Mouse (Mus musculus) lung, postnatal 0 days (tissue): ENCODE data around the gene Olfr118. TPM values are rescaled to one million over a fixed set of nuclear protein-coding genes. Genes with fewer than 3 reads are reported as not detected.
"Not testable (repeated sequence)": the region's sequence is repeated elsewhere in the genome, so short reads cannot be mapped to it uniquely, and the experiment has no call there.

ENCODE experiments used
- ATAC-seq: fragments of 200-750 bp; cut with Nextera tagmentation; 2 replicates; pipeline ENCODE4 v1.8.0; 2017; ENCODE audit warnings: moderate library complexity
- DNase-seq: peaks from one replicate; pipeline ENCODE4 v3.0.0-alpha.2; 2016; ENCODE audit warnings: low spot score
- H3K27ac ChIP-seq: fragments of 300-500 bp; sonication (generic); 2 replicates; pipeline ENCODE4 v1.5.1; 2014; ENCODE audit warnings: antibody characterized with exemption, mild to moderate bottlenecking, low read length, mixed read lengths
- H3K27me3 ChIP-seq: fragments of 300-500 bp; sonication (generic); replicated peaks from 2 replicates; pipeline ENCODE4 v1.6.1; 2014; ENCODE audit warnings: low read length, mixed read lengths; ENCODE audit not compliant: insufficient read depth
- H3K36me3 ChIP-seq: fragments of 300-500 bp; sonication (generic); 2 replicates; pipeline ENCODE4 v1.6.1; 2014; ENCODE audit warnings: low read length, mixed read lengths; ENCODE audit not compliant: insufficient read depth
- H3K4me1 ChIP-seq: fragments of 300-500 bp; sonication (generic); 2 replicates; pipeline ENCODE4 v1.6.1; 2014; ENCODE audit warnings: antibody characterized with exemption, low read depth, low read length, mixed read lengths; ENCODE audit not compliant: insufficient read depth
- H3K4me2 ChIP-seq: fragments of 300-500 bp; sonication (generic); replicated peaks from 2 replicates; pipeline ENCODE4 v1.6.1; 2014; ENCODE audit warnings: low read depth, mild to moderate bottlenecking, low read length, moderate library complexity, mixed read lengths
- H3K4me3 ChIP-seq: fragments of 300-500 bp; sonication (generic); 2 replicates; pipeline ENCODE4 v1.5.1; 2014; ENCODE audit warnings: low read depth, low read length
- H3K9ac ChIP-seq: fragments of 300-500 bp; sonication (generic); replicated peaks from 2 replicates; pipeline ENCODE4 v1.6.1; 2014; ENCODE audit warnings: low read depth, mild to moderate bottlenecking
- H3K9me3 ChIP-seq: fragments of 300-500 bp; sonication (generic); 2 replicates; pipeline ENCODE4 v1.6.1; 2016; ENCODE audit warnings: low read length, mixed read lengths
- CTCF ChIP-seq: IDR thresholded peaks from 2 replicates; pipeline ENCODE4 v1.5.1; 2016; ENCODE audit warnings: antibody characterized with exemption, mild to moderate bottlenecking
- EP300 ChIP-seq: IDR thresholded peaks from 2 replicates; pipeline ENCODE4 v1.6.1; 2016; ENCODE audit warnings: antibody characterized with exemption, mild to moderate bottlenecking, control low read depth
- WGBS: fragments of 180-500 bp; shearing (Covaris S2); extraction: QIAGEN DNeasy Blood & Tissue Kit; methylation state at CpG from one replicate; pipeline ENCODE4 v1.1.7; 2014; 5-methylcytosine and 5-hydroxymethylcytosine counted together
- polyA plus RNA-seq: library from polyadenylated mRNA; unstranded; fragments of >200 nt; fragmentation: Nextera tagmentation; extraction: Ambion mirVana; gene quantifications from 2 replicates; pipeline ENCODE4 v1.2.1, GENCODE M21; 2015

Gene Olfr118
- not detected in 2 replicates for polyA plus RNA-seq

- TF ChIP-seq CTCF (no peak), EP300 (no peak)
- no peak within 1 kb of the TSS for H3K4me2 ChIP-seq
- H3K36me3 ChIP-seq = no peaks in the 10 kb centered on the region
- no peak within 1 kb of the TSS for H3K4me3 ChIP-seq
- H3K4me1 ChIP-seq = no peaks in the 10 kb centered on the region
- ATAC-seq (no peak), DNase-seq (no peak)
- no peak within 1 kb of the TSS for H3K9ac ChIP-seq
- WGBS = 47% methylated on average over 2 of the region's 2 CpGs
- H3K9me3 ChIP-seq = no peaks in the 10 kb centered on the region
- no peaks in the 10 kb centered on the region for H3K27me3 ChIP-seq
- no peak within 1 kb of the TSS for H3K27ac ChIP-seq
These were observed at the start of gene Olfr118 for GRCm38 (mm10) chr17:37666688-37667087. Gene Olfr118, plus strand, starts transcription at chr17:37666988.

- DNase-seq (no peak), ATAC-seq (no peak)
- Histone ChIP-seq H3K36me3 (no peaks in the 10 kb centered on the region), H3K27me3 (no peaks in the 10 kb centered on the region), H3K4me3 (no peak within 1 kb of the TSS), H3K27ac (no peak within 1 kb of the TSS), H3K4me1 (no peaks in the 10 kb centered on the region), H3K9ac (no peak within 1 kb of the TSS), H3K9me3 (no peaks in the 10 kb centered on the region), H3K4me2 (no peak within 1 kb of the TSS)
- WGBS = 67% methylated on average over 2 of the region's 2 CpGs
- TF ChIP-seq EP300 = no peak
- no peak for TF ChIP-seq CTCF
These were observed 39.8 kb upstream of the Olfr118 start, which contains the start of the genes Olfr115 and Olfr116 for GRCm38 (mm10) chr17:37627009-37627408. Gene Olfr115, minus strand, starts transcription at chr17:37627109. Gene Olfr116, minus strand, starts transcription at chr17:37627199.

GRCm38 (mm10) chr17:37663682-37664081 is 3.1 kb upstream of the Olfr118 start, which contains the start of gene Olfr117:
Gene Olfr117, minus strand, starts transcription at chr17:37663782.
- H3K36me3 ChIP-seq = no peaks in the 10 kb centered on the region
- 50% methylated on average over 1 of the region's 1 CpGs for WGBS
- TF ChIP-seq EP300 = no peak
- no peak for TF ChIP-seq CTCF

GRCm38 (mm10) chr17:37696264-37696663 is 29.5 kb downstream of the Olfr118 start, which contains the start of gene Olfr119:
Gene Olfr119, plus strand, starts transcription at chr17:37696564.
- H3K4me1 ChIP-seq, H3K9ac ChIP-seq, H3K27ac ChIP-seq, H3K4me3 ChIP-seq, ATAC-seq, DNase-seq, H3K27me3 ChIP-seq, H3K36me3 ChIP-seq, H3K9me3 ChIP-seq, H3K4me2 ChIP-seq: not testable (repeated sequence)
- WGBS = 44% methylated on average over 1 of the region's 1 CpGs

More at GRCm38 (mm10) chr17:37663682-37664081, 3.1 kb upstream of the Olfr118 start, which contains the start of gene Olfr117:
- H3K4me3 ChIP-seq = no peak within 1 kb of the TSS
- no peaks in the 10 kb centered on the region for H3K9me3 ChIP-seq
- no peak within 1 kb of the TSS for H3K9ac ChIP-seq
- DNase-seq (no peak), ATAC-seq (no peak)
- H3K4me1 ChIP-seq = no peaks in the 10 kb centered on the region
- H3K4me2 ChIP-seq = no peak within 1 kb of the TSS
- no peak within 1 kb of the TSS for H3K27ac ChIP-seq
- no peaks in the 10 kb centered on the region for H3K27me3 ChIP-seq

GRCm38 (mm10) chr17:37721508-37721907 is 54.7 kb downstream of the Olfr118 start, which contains the start of gene Olfr120:
Gene Olfr120, plus strand, starts transcription at chr17:37721808.
- no peak for TF ChIP-seq CTCF
- TF ChIP-seq EP300 = no peak
- Histone ChIP-seq H3K36me3 (no peaks in the 10 kb centered on the region), H3K9ac (no peak within 1 kb of the TSS), H3K4me1 (no peaks in the 10 kb centered on the region), H3K27me3 (no peaks in the 10 kb centered on the region), H3K9me3 (no peaks in the 10 kb centered on the region), H3K4me3 (no peak within 1 kb of the TSS), H3K4me2 (no peak within 1 kb of the TSS), H3K27ac (no peak within 1 kb of the TSS)
- ATAC-seq = no peak
- 73% methylated on average over 1 of the region's 1 CpGs for WGBS
- DNase-seq = no peak

Other genes with a start within 250 kb of the Olfr118 start
- gene Olfr108, start 221.5 kb upstream of the Olfr118 start, polyA plus RNA-seq = not detected in 2 replicates
- not detected in 2 replicates for gene Olfr109, start 208.1 kb upstream of the Olfr118 start, polyA plus RNA-seq
- gene H2-M2, start 183.4 kb upstream of the Olfr118 start, polyA plus RNA-seq = not detected in 2 replicates
- gene Olfr110, start 174.5 kb upstream of the Olfr118 start, polyA plus RNA-seq = 0.13 TPM in 1 of 2 replicates, not detected in the other
- not detected in 2 replicates for gene Olfr111, start 159.0 kb upstream of the Olfr118 start, polyA plus RNA-seq
- not detected in 2 replicates for gene Olfr112, start 97.5 kb upstream of the Olfr118 start, polyA plus RNA-seq
- gene Olfr113, start 89.3 kb upstream of the Olfr118 start, polyA plus RNA-seq = not detected in 2 replicates
- gene Olfr114, start 74.2 kb upstream of the Olfr118 start, polyA plus RNA-seq = not detected in 2 replicates
- not detected in 2 replicates for gene Olfr115, start 39.9 kb upstream of the Olfr118 start, polyA plus RNA-seq
- not detected in 2 replicates for gene Olfr116, start 39.8 kb upstream of the Olfr118 start, polyA plus RNA-seq
- gene Olfr117, start 3.2 kb upstream of the Olfr118 start, polyA plus RNA-seq = not detected in 2 replicates
- gene Olfr119, start 29.6 kb downstream of the Olfr118 start, polyA plus RNA-seq = not detected in 2 replicates
- gene Olfr120, start 54.8 kb downstream of the Olfr118 start, polyA plus RNA-seq = not detected in 2 replicates
- not detected in 2 replicates for gene Olfr121, start 81.9 kb downstream of the Olfr118 start, polyA plus RNA-seq
- gene Olfr122, start 101.6 kb downstream of the Olfr118 start, polyA plus RNA-seq = not detected in 2 replicates
- gene Olfr123, start 126.5 kb downstream of the Olfr118 start, polyA plus RNA-seq = not detected in 2 replicates
- gene Olfr124, start 132.9 kb downstream of the Olfr118 start, polyA plus RNA-seq = not detected in 2 replicates
- not detected in 2 replicates for gene Olfr125, start 166.0 kb downstream of the Olfr118 start, polyA plus RNA-seq
- not detected in 2 replicates for gene Olfr126, start 180.5 kb downstream of the Olfr118 start, polyA plus RNA-seq
- gene Olfr127, start 233.4 kb downstream of the Olfr118 start, polyA plus RNA-seq = not detected in 2 replicates